Mouse (Mus musculus) heart, embryonic 15.5 days (tissue): Measurements from ENCODE around the gene Fam50a. TPM values are rescaled to one million over a fixed set of nuclear protein-coding genes. Genes with fewer than 3 reads are reported as not detected.

Source experiments
- ATAC-seq: fragments of 200-750 bp; cut with Nextera tagmentation; replicated peaks from 2 replicates; pipeline ENCODE4 v1.8.0; 2017; ENCODE audit warnings: low read depth, moderate TSS enrichment; ENCODE audit not compliant: insufficient number of reproducible peaks, insufficient read depth, low FRiP score
- H3K27ac ChIP-seq: fragments of 300-500 bp; sonication (generic); 2 replicates; pipeline ENCODE4 v1.5.1; 2015; ENCODE audit warnings: mild to moderate bottlenecking, inconsistent platforms
- H3K27me3 ChIP-seq: fragments of 300-500 bp; sonication (generic); 2 replicates; pipeline ENCODE4 v1.6.1; 2015; ENCODE audit warnings: inconsistent platforms
- H3K36me3 ChIP-seq: fragments of 300-500 bp; sonication (generic); 2 replicates; pipeline ENCODE4 v1.6.1; 2015; ENCODE audit warnings: mild to moderate bottlenecking, inconsistent platforms
- H3K4me1 ChIP-seq: fragments of 300-500 bp; sonication (generic); replicated peaks from 2 replicates; pipeline ENCODE4 v1.6.1; 2015; ENCODE audit warnings: inconsistent platforms
- H3K4me2 ChIP-seq: fragments of 300-500 bp; sonication (generic); 2 replicates; pipeline ENCODE4 v1.6.1; 2015; ENCODE audit warnings: inconsistent platforms, mild to moderate bottlenecking, moderate library complexity
- H3K4me3 ChIP-seq: fragments of 300-500 bp; sonication (generic); 2 replicates; pipeline ENCODE4 v1.5.1; 2015; ENCODE audit warnings: mild to moderate bottlenecking, inconsistent platforms
- H3K9ac ChIP-seq: fragments of 300-500 bp; sonication (generic); 2 replicates; pipeline ENCODE4 v1.6.1; 2015; ENCODE audit warnings: mild to moderate bottlenecking, inconsistent platforms
- H3K9me3 ChIP-seq: fragments of 300-500 bp; sonication (generic); replicated peaks from 2 replicates; pipeline ENCODE4 v1.6.1; 2016; ENCODE audit warnings: inconsistent platforms
- WGBS: fragments of 180-500 bp; shearing (Covaris S2); methylation state at CpG from one replicate; pipeline ENCODE4 v1.1.7; 2015; ENCODE audit warnings: mixed read lengths; 5-methylcytosine and 5-hydroxymethylcytosine counted together
- polyA plus RNA-seq: library from polyadenylated mRNA; unstranded; fragments of >200 nt; fragmentation: Nextera tagmentation; extraction: Ambion mirVana; gene quantifications from 2 replicates; pipeline ENCODE4 v1.2.1, GENCODE M21; 2015

The Fam50a gene
- polyA plus RNA-seq = 48.0 and 53.1 TPM in 2 replicates

GRCm38 (mm10) chrX:74312540-74313464 lies at the start of gene Fam50a:
Gene Fam50a (plus strand): TSS chrX:74313033.
- Histone ChIP-seq H3K4me2 (peak within 1 kb of the TSS; percentile 79), H3K9me3 (no peaks in the 10 kb centered on the region), H3K4me1 (peaks cover 5% of the 10 kb centered on the region), H3K27ac (peak within 1 kb of the TSS; percentile 89), H3K4me3 (peak within 1 kb of the TSS; percentile 72), H3K27me3 (no peaks in the 10 kb centered on the region), H3K9ac (peak within 1 kb of the TSS; percentile 86), H3K36me3 (peaks cover 19% of the 10 kb centered on the region)
- ATAC-seq = peak; percentile 93
- 13% methylated on average over 59 of the region's 59 CpGs for WGBS

- Histone ChIP-seq H3K4me3 (peak overlapping the region; percentile 62), H3K9me3 (no peaks in the 10 kb centered on the region), H3K4me1 (0 out of 2 replicates have a peak, but pooled peaks cover 5% of the 10 kb centered on the region), H3K36me3 (peaks cover 3% of the 10 kb centered on the region; the same call in 1 of the 2 replicates), H3K4me2 (peak overlapping the region; percentile 57), H3K27me3 (no peaks in the 10 kb centered on the region), H3K9ac (peak overlapping the region; percentile 44), H3K27ac (peak overlapping the region; percentile 91)
- WGBS = 18% methylated on average over 3 of the region's 3 CpGs
- peak; percentile 29; the same call in 1 of the 2 replicates for ATAC-seq
Measured at GRCm38 (mm10) chrX:74269736-74270061, 43.1 kb upstream of the Fam50a start.

GRCm38 (mm10) chrX:74270062-74270901 lies 42.6 kb upstream of the Fam50a start, which contains the start of gene Rpl10:
Gene Rpl10 (plus strand): TSS chrX:74270812.
- Histone ChIP-seq H3K4me3 (peak within 1 kb of the TSS; percentile 62), H3K9ac (peak within 1 kb of the TSS; percentile 62), H3K9me3 (no peaks in the 10 kb centered on the region), H3K36me3 (peaks cover 3% of the 10 kb centered on the region; the same call in 1 of the 2 replicates), H3K27me3 (no peaks in the 10 kb centered on the region), H3K27ac (peak within 1 kb of the TSS; percentile 91), H3K4me2 (peak within 1 kb of the TSS; percentile 60), H3K4me1 (0 out of 2 replicates have a peak, but pooled peaks cover 5% of the 10 kb centered on the region)
- ATAC-seq = peak; percentile 92
- WGBS = 13% methylated on average over 42 of the region's 42 CpGs

- Histone ChIP-seq H3K4me3 (peak overlapping the region; percentile 62), H3K9me3 (no peaks in the 10 kb centered on the region), H3K27ac (peak overlapping the region; percentile 57), H3K4me2 (peak overlapping the region; percentile 60), H3K27me3 (no peaks in the 10 kb centered on the region), H3K36me3 (peaks cover 3% of the 10 kb centered on the region; the same call in 1 of the 2 replicates), H3K4me1 (0 out of 2 replicates have a peak, but pooled peaks cover 5% of the 10 kb centered on the region), H3K9ac (peak overlapping the region; percentile 62)
- WGBS = 13% methylated on average over 27 of the region's 27 CpGs
- ATAC-seq = no peak
Measured at GRCm38 (mm10) chrX:74270902-74271551, 41.8 kb upstream of the Fam50a start.

GRCm38 (mm10) chrX:74273422-74274322 lies 39.2 kb upstream of the Fam50a start:
- no peak for ATAC-seq
- H3K9ac ChIP-seq = no peak overlapping the region
- no peaks in the 10 kb centered on the region for H3K9me3 ChIP-seq
- no peak overlapping the region for H3K4me2 ChIP-seq
- 0 out of 2 replicates have a peak, but pooled peaks cover 5% of the 10 kb centered on the region for H3K4me1 ChIP-seq
- H3K4me3 ChIP-seq = no peak overlapping the region
- WGBS = 29% methylated on average over 10 of the region's 10 CpGs
- H3K36me3 ChIP-seq = peaks cover 3% of the 10 kb centered on the region; the same call in 1 of the 2 replicates
- peak overlapping the region; percentile 37; the same call in 1 of the 2 replicates for H3K27ac ChIP-seq
- H3K27me3 ChIP-seq = no peaks in the 10 kb centered on the region

- Histone ChIP-seq H3K4me1 (peaks cover 2% of the 10 kb centered on the region; the same call in 1 of the 2 replicates), H3K9ac (no peak overlapping the region), H3K4me2 (no peak overlapping the region), H3K9me3 (no peaks in the 10 kb centered on the region), H3K27me3 (no peaks in the 10 kb centered on the region), H3K4me3 (no peak overlapping the region), H3K36me3 (peaks cover 3% of the 10 kb centered on the region; the same call in 1 of the 2 replicates), H3K27ac (no peak overlapping the region)
- no peak for ATAC-seq
- WGBS = 70% methylated on average over 8 of the region's 8 CpGs
Measured at GRCm38 (mm10) chrX:74277916-74278315, 34.9 kb upstream of the Fam50a start.

GRCm38 (mm10) chrX:74281041-74281731 lies 31.6 kb upstream of the Fam50a start:
- WGBS = 9% methylated on average over 14 of the region's 14 CpGs
- peak; percentile 15 for ATAC-seq

GRCm38 (mm10) chrX:74281732-74282394 lies 31.0 kb upstream of the Fam50a start, which contains the start of the genes Taz and Dnase1l1:
Gene Taz (plus strand): TSS chrX:74281912.
Gene Dnase1l1 (minus strand): TSS chrX:74282337.
- Histone ChIP-seq H3K27me3 (no peaks in the 10 kb centered on the region), H3K4me3 (peak within 1 kb of the TSS; percentile 64), H3K27ac (peak within 1 kb of the TSS; percentile 92), H3K9ac (peak within 1 kb of the TSS; percentile 67), H3K4me2 (peak within 1 kb of the TSS; percentile 78), H3K9me3 (no peaks in the 10 kb centered on the region), H3K36me3 (no peaks in the 10 kb centered on the region), H3K4me1 (peaks cover 8% of the 10 kb centered on the region)
- peak; percentile 90 for ATAC-seq
- WGBS = 12% methylated on average over 16 of the region's 16 CpGs

More at GRCm38 (mm10) chrX:74281041-74281731, 31.6 kb upstream of the Fam50a start:
- peaks cover 8% of the 10 kb centered on the region for H3K4me1 ChIP-seq
- H3K4me2 ChIP-seq = peak overlapping the region; percentile 78
- no peaks in the 10 kb centered on the region for H3K9me3 ChIP-seq
- H3K27ac ChIP-seq = peak overlapping the region; percentile 92
- H3K4me3 ChIP-seq = peak overlapping the region; percentile 64
- no peaks in the 10 kb centered on the region for H3K36me3 ChIP-seq
- H3K27me3 ChIP-seq = no peaks in the 10 kb centered on the region
- H3K9ac ChIP-seq = peak overlapping the region; percentile 56
